Mouse (Mus musculus): ENCODE data around the gene Gpd1l. TPM values are rescaled to one million over a fixed set of nuclear protein-coding genes. Genes with fewer than 3 reads are reported as not detected.

Gene Gpd1l
- total RNA-seq, 2 experiments from 2014 or later: 106 to 108 TPM

- intact Hi-C loops (cut with DNase I): no loop called here
- peak in 1 of 2 experiments; percentile 83 for DNase-seq (ENCODE audit: extremely low spot score in 1 of 2, low spot score in 2 of 2)
These were observed 607 bp downstream of the Gpd1l start for GRCm38 (mm10) chr9:114933037-114933722.

GRCm38 (mm10) chr9:114932607-114933006 lies 1.2 kb downstream of the Gpd1l start:
- intact Hi-C loops (cut with DNase I): no loop called here
- no peak for DNase-seq (ENCODE audit: extremely low spot score in 1 of 2, low spot score in 2 of 2)

- peak; percentile 67 to 73 for DNase-seq (ENCODE audit: extremely low spot score in 1 of 2, low spot score in 2 of 2)
These were observed 3.2 kb downstream of the Gpd1l start for GRCm38 (mm10) chr9:114930464-114931090.

GRCm38 (mm10) chr9:114925571-114925970 lies 8.2 kb downstream of the Gpd1l start:
- no peak for DNase-seq (ENCODE audit: extremely low spot score in 1 of 2, low spot score in 2 of 2)
- intact Hi-C loops (cut with DNase I): no loop called here

More at GRCm38 (mm10) chr9:114930464-114931090, 3.2 kb downstream of the Gpd1l start:
- intact Hi-C loops (cut with DNase I): no loop called here

GRCm38 (mm10) chr9:114925039-114925438 lies 8.7 kb downstream of the Gpd1l start:
- DNase-seq (ENCODE audit: extremely low spot score in 1 of 2, low spot score in 2 of 2): no peak
- intact Hi-C loops (cut with DNase I): no loop called here

GRCm38 (mm10) chr9:114924511-114924910 lies 9.3 kb downstream of the Gpd1l start:
- intact Hi-C loops (cut with DNase I): no loop called here
- DNase-seq (ENCODE audit: extremely low spot score in 1 of 2, low spot score in 2 of 2): no peak

- intact Hi-C loops (cut with DNase I): no loop called here
- DNase-seq (ENCODE audit: extremely low spot score in 1 of 2, low spot score in 2 of 2): no peak
These were observed 11.6 kb downstream of the Gpd1l start for GRCm38 (mm10) chr9:114922209-114922608.

GRCm38 (mm10) chr9:114921352-114922081 lies 12.3 kb downstream of the Gpd1l start:
- intact Hi-C loops (cut with DNase I): no loop called here
- DNase-seq (ENCODE audit: extremely low spot score in 1 of 2, low spot score in 2 of 2): peak in 1 of 2 experiments; percentile 56

- intact Hi-C loops (cut with DNase I): no loop called here
- DNase-seq (ENCODE audit: extremely low spot score in 1 of 2, low spot score in 2 of 2): no peak
These were observed 13.2 kb downstream of the Gpd1l start for GRCm38 (mm10) chr9:114920569-114920968.

- peak; percentile 86 to 88 for DNase-seq (ENCODE audit: extremely low spot score in 1 of 2, low spot score in 2 of 2)
- intact Hi-C loops (cut with DNase I): loop anchor here (2.0 to 10.0 kb wide), 2 partner anchors 44 to 332 kb away; no protein-coding TSS in a partner anchor
These were observed 20.8 kb downstream of the Gpd1l start for GRCm38 (mm10) chr9:114912680-114913649.

GRCm38 (mm10) chr9:114907509-114907908 lies 26.3 kb downstream of the Gpd1l start:
- DNase-seq (ENCODE audit: extremely low spot score in 1 of 2, low spot score in 2 of 2): no peak
- intact Hi-C loops (cut with DNase I): no loop called here

- DNase-seq (ENCODE audit: extremely low spot score in 1 of 2, low spot score in 2 of 2): no peak
- intact Hi-C loops (cut with DNase I): loop anchor here (5.0 kb wide), 1 partner anchor 99 kb away; no protein-coding TSS in a partner anchor
These were observed 37.9 kb downstream of the Gpd1l start for GRCm38 (mm10) chr9:114895919-114896318.

- DNase-seq (ENCODE audit: extremely low spot score in 1 of 2, low spot score in 2 of 2): no peak
- intact Hi-C loops (cut with DNase I): no loop called here
These were observed 40.8 kb downstream of the Gpd1l start for GRCm38 (mm10) chr9:114892974-114893373.

GRCm38 (mm10) chr9:114890377-114890776 lies 43.4 kb downstream of the Gpd1l start:
- no peak for DNase-seq (ENCODE audit: extremely low spot score in 1 of 2, low spot score in 2 of 2)

GRCm38 (mm10) chr9:114888856-114889407 lies 44.9 kb downstream of the Gpd1l start:
- intact Hi-C loops (cut with DNase I): no loop called here
- no peak for DNase-seq (ENCODE audit: extremely low spot score in 1 of 2, low spot score in 2 of 2)

More at GRCm38 (mm10) chr9:114890377-114890776, 43.4 kb downstream of the Gpd1l start:
- intact Hi-C loops (cut with DNase I): no loop called here

GRCm38 (mm10) chr9:114887699-114888098 lies 46.1 kb downstream of the Gpd1l start:
- DNase-seq (ENCODE audit: extremely low spot score in 1 of 2, low spot score in 2 of 2): peak in 1 of 2 experiments; percentile 36
- intact Hi-C loops (cut with DNase I): no loop called here

- DNase-seq (ENCODE audit: extremely low spot score in 1 of 2, low spot score in 2 of 2): no peak
- intact Hi-C loops (cut with DNase I): no loop called here
These were observed 47.7 kb downstream of the Gpd1l start for GRCm38 (mm10) chr9:114885991-114886662.

GRCm38 (mm10) chr9:114885564-114885963 lies 48.2 kb downstream of the Gpd1l start:
- DNase-seq (ENCODE audit: extremely low spot score in 1 of 2, low spot score in 2 of 2): no peak
- intact Hi-C loops (cut with DNase I): no loop called here
